Mouse (Mus musculus): Measurements from ENCODE around the gene Ddx49. TPM values are rescaled to one million over a fixed set of nuclear protein-coding genes. Genes with fewer than 3 reads are reported as not detected.

Ddx49 gene
- polyA plus RNA-seq, 1 experiment from 2014 or later, result 58.9 TPM

DNA sequence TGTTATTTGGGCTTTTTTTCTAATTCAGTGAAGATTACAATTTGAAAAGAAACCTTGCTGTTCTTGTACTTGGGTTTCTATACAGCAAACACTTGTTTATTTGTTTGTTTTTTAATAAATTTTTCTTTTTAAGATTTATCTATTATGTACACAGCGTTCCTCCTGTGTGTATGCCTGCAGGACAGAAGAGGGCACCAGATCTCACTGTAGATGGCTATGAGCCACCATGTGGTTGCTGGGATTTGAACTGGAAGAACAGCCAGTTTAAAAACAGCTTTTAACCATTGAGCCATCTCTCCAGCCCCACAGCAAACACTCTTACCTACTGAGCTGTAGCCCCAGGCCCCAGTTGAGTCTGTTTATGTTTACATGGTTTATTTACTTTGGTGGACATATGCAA lies 47.7 kb downstream of the Ddx49 start:
- no peak for ATAC-seq (ENCODE audit: insufficient number of reproducible peaks, insufficient read depth, low FRiP score, low TSS enrichment)
- WGBS, result 89% methylated on average over 1 of the region's 1 CpGs
- H3K9ac ChIP-seq, result no peak overlapping the region
- H3K36me3 ChIP-seq, result peaks cover 98% of the 10 kb centered on the region
- H3K27me3 ChIP-seq, result no peaks in the 10 kb centered on the region
- no peaks in the 10 kb centered on the region for H3K9me3 ChIP-seq
- no peak overlapping the region for H3K4me3 ChIP-seq
- H3K4me2 ChIP-seq (replicated peaks), result no peak overlapping the region
- H3K27ac ChIP-seq, result no peak overlapping the region
- no peaks in the 10 kb centered on the region for H3K4me1 ChIP-seq

DNA sequence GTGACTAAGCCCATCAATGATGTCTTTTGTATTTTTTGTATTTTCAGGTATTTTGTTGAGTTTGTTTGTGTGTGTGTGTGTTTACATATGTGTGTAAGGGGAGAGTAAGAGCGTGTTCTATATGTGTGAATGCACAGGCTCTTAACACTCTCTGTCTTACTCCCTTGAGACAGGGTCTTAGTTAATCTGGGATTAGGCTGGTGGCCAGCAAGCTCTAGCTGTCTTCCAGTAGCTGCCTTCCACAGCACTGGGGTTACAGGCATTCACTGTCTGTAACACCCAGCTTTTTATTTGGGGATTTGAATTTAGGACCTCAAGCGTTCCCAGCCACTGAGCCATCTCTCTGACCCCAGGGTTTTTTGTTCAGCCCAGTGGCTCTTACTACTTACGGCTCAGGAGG lies 54.4 kb downstream of the Ddx49 start:
- Histone ChIP-seq H3K27me3 (no peaks in the 10 kb centered on the region), H3K27ac (no peak overlapping the region), H3K4me2 (replicated peaks) (no peak overlapping the region), H3K9me3 (no peaks in the 10 kb centered on the region), H3K4me3 (no peak overlapping the region), H3K4me1 (no peaks in the 10 kb centered on the region), H3K36me3 (peaks cover 89% of the 10 kb centered on the region), H3K9ac (no peak overlapping the region)
- ATAC-seq (ENCODE audit: insufficient number of reproducible peaks, insufficient read depth, low FRiP score, low TSS enrichment), result no peak
- 90% methylated on average over 3 of the region's 3 CpGs for WGBS

DNA sequence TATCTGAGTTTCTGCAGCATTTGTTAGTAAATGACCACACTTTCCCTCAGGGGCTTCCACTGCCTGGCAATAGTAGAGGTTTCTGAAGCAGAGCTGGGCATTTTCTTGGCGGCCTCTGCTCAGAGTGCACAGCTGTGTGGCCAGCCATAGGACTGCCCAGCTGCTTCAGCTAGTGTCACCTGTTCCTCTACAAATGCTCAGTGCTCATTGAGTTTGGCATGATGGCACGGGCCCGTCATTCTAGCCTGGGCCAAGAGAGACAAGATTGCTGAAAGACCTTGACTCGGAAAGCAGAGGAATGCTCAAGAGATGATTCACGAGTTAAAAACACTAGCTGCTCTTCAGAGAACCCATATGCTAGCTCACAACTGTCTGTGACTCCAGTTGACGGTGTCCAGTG lies 55.7 kb downstream of the Ddx49 start:
- Histone ChIP-seq H3K27ac (no peak overlapping the region), H3K9me3 (no peaks in the 10 kb centered on the region), H3K9ac (no peak overlapping the region), H3K4me1 (no peaks in the 10 kb centered on the region), H3K4me3 (no peak overlapping the region), H3K4me2 (replicated peaks) (no peak overlapping the region), H3K27me3 (no peaks in the 10 kb centered on the region), H3K36me3 (peaks cover 89% of the 10 kb centered on the region)
- no peak for ATAC-seq (ENCODE audit: insufficient number of reproducible peaks, insufficient read depth, low FRiP score, low TSS enrichment)
- WGBS, result 95% methylated on average over 6 of the region's 6 CpGs

Other genes with a start within 250 kb of the Ddx49 start
- 0.58 and 1.3 TPM in 2 replicates for gene Tm6sf2, start 229.6 kb downstream of the Ddx49 start, polyA plus RNA-seq (2016; fragmentation: Nextera tagmentation; extraction: Ambion mirVana)
- 0.04 and 0.06 TPM in 2 replicates for gene Hapln4, start 219.0 kb downstream of the Ddx49 start, polyA plus RNA-seq (2016; fragmentation: Nextera tagmentation; extraction: Ambion mirVana)
- gene Ncan, start 181.6 kb downstream of the Ddx49 start, polyA plus RNA-seq (2016; fragmentation: Nextera tagmentation; extraction: Ambion mirVana), result 4.1 and 6.1 TPM in 2 replicates
- 24.2 and 25.0 TPM in 2 replicates for gene Nr2c2ap, start 171.2 kb downstream of the Ddx49 start, polyA plus RNA-seq (2016; fragmentation: Nextera tagmentation; extraction: Ambion mirVana)
- gene Rfxank, start 163.3 kb downstream of the Ddx49 start, polyA plus RNA-seq (2016; fragmentation: Nextera tagmentation; extraction: Ambion mirVana), result 25.8 and 28.3 TPM in 2 replicates
- gene Borcs8, start 163.0 kb downstream of the Ddx49 start, polyA plus RNA-seq (2016; fragmentation: Nextera tagmentation; extraction: Ambion mirVana), result 46.5 and 46.7 TPM in 2 replicates
- gene Mef2b, start 162.8 kb downstream of the Ddx49 start, polyA plus RNA-seq (2016; fragmentation: Nextera tagmentation; extraction: Ambion mirVana), result 1.4 and 1.9 TPM in 2 replicates
- 65.9 and 72.0 TPM in 2 replicates for gene Tmem161a, start 130.1 kb downstream of the Ddx49 start, polyA plus RNA-seq (2016; fragmentation: Nextera tagmentation; extraction: Ambion mirVana)
- 4.4 and 4.6 TPM in 2 replicates for gene Slc25a42, start 90.2 kb downstream of the Ddx49 start, polyA plus RNA-seq (2016; fragmentation: Nextera tagmentation; extraction: Ambion mirVana)
- 47.5 and 54.0 TPM in 2 replicates for gene Sugp2, start 68.3 kb downstream of the Ddx49 start, polyA plus RNA-seq (2016; fragmentation: Nextera tagmentation; extraction: Ambion mirVana)
- 28.7 and 33.3 TPM in 2 replicates for gene Armc6, start 68.0 kb downstream of the Ddx49 start, polyA plus RNA-seq (2016; fragmentation: Nextera tagmentation; extraction: Ambion mirVana)
- gene Homer3, start 19.7 kb downstream of the Ddx49 start, polyA plus RNA-seq (2016; fragmentation: Nextera tagmentation; extraction: Ambion mirVana), result 89.4 and 89.6 TPM in 2 replicates
- 267 and 295 TPM in 2 replicates for gene Cope, start within 50 bp of the Ddx49 start, polyA plus RNA-seq (2016; fragmentation: Nextera tagmentation; extraction: Ambion mirVana)
- 10.0 and 11.1 TPM in 2 replicates for gene Cers1, start 13.3 kb upstream of the Ddx49 start, polyA plus RNA-seq (2016; fragmentation: Nextera tagmentation; extraction: Ambion mirVana)
- gene Gdf1, start 27.3 kb upstream of the Ddx49 start, polyA plus RNA-seq (2016; fragmentation: Nextera tagmentation; extraction: Ambion mirVana), result 2.1 and 3.2 TPM in 2 replicates
- 33.7 and 36.0 TPM in 2 replicates for gene Upf1, start 50.8 kb upstream of the Ddx49 start, polyA plus RNA-seq (2016; fragmentation: Nextera tagmentation; extraction: Ambion mirVana)
- 0.61 and 1.4 TPM in 2 replicates for gene Comp, start 71.1 kb upstream of the Ddx49 start, polyA plus RNA-seq (2016; fragmentation: Nextera tagmentation; extraction: Ambion mirVana)
- gene Crtc1, start 137.1 kb upstream of the Ddx49 start, polyA plus RNA-seq (2016; fragmentation: Nextera tagmentation; extraction: Ambion mirVana), result 22.1 and 24.1 TPM in 2 replicates
- 27.7 and 29.6 TPM in 2 replicates for gene Klhl26, start 174.5 kb upstream of the Ddx49 start, polyA plus RNA-seq (2016; fragmentation: Nextera tagmentation; extraction: Ambion mirVana)
- 27.1 and 29.6 TPM in 2 replicates for gene Tmem59l, start 184.9 kb upstream of the Ddx49 start, polyA plus RNA-seq (2016; fragmentation: Nextera tagmentation; extraction: Ambion mirVana)
- gene Crlf1, start 190.7 kb upstream of the Ddx49 start, polyA plus RNA-seq (2016; fragmentation: Nextera tagmentation; extraction: Ambion mirVana), result 70.1 and 74.4 TPM in 2 replicates
- 145 and 146 TPM in 2 replicates for gene Rex1bd, start 204.3 kb upstream of the Ddx49 start, polyA plus RNA-seq (2016; fragmentation: Nextera tagmentation; extraction: Ambion mirVana)
- gene Uba52, start 208.3 kb upstream of the Ddx49 start, polyA plus RNA-seq (2016; fragmentation: Nextera tagmentation; extraction: Ambion mirVana), result 863 and 916 TPM in 2 replicates
- 306 and 327 TPM in 2 replicates for gene Fkbp8, start 225.2 kb upstream of the Ddx49 start, polyA plus RNA-seq (2016; fragmentation: Nextera tagmentation; extraction: Ambion mirVana)
- 53.0 and 54.7 TPM in 2 replicates for gene Kxd1, start 225.5 kb upstream of the Ddx49 start, polyA plus RNA-seq (2016; fragmentation: Nextera tagmentation; extraction: Ambion mirVana)
- 19.1 TPM in 2 replicates for gene Ell, start 237.0 kb upstream of the Ddx49 start, polyA plus RNA-seq (2016; fragmentation: Nextera tagmentation; extraction: Ambion mirVana)

Measured in embryonic facial prominence, embryonic 12.5 days (tissue).